Comparison of ENCODE assay signal across 8 mouse cellular contexts in the genomic region with DNA sequence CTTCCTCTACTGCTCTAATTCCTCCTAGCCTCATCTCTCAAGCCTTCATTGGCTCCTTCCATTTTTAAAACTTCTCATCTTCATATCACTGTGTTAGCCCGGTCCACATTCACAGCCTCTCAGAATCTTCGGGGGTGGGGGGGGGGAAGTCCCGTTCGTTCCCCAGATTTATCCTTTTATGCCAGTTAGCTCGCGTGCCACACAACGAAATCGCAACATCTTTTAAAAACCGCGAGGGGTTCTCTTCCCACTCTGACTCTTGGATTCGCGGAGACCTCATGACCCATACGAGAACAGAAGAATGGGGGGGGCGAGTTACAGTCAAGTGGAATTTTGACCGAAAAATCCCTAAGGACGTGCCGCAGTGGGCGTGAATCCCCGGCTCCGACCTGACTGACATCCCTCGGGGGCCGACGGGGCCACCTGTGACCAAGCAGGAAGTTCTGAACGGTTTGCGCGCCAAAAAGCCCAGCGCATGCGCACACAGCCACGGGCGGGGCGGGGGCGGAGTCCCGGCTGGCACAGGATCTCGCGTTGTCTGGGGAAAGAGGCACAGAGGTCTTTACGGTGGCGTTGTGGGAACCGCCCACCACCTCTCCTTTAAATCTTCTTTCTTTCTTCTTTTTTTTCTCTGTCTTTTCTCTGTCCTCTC. TPM values are rescaled to one million over a fixed set of nuclear protein-coding genes. Genes with fewer than 3 reads are reported as not detected.
DNase-seq lines count a peak whose midpoint lies in the region; ATAC-seq lines count a peak whose summit lies in the region.

No protein-coding gene starts in this region.

- ATAC-seq in hindbrain, embryonic 14.5 days (ENCODE audit: low FRiP score), result peak; percentile 94

- H3K9ac ChIP-seq in hindbrain, embryonic 14.5 days, result peak overlapping the region; percentile 78

- DNase-seq in T-cell, adult 2 months (ENCODE audit: low spot score), result peak; percentile 97
- peak; percentile 98 for DNase-seq in cerebellum, postnatal 25 days
- peak; percentile 94 to 95 for DNase-seq in frontal cortex, postnatal 25 days (ENCODE audit: low spot score in 2 of 2)
- DNase-seq in hindbrain, embryonic 14.5 days (ENCODE audit: low spot score), result peak; percentile 95
- peak; percentile 93 for DNase-seq in layer of hippocampus, postnatal 36 days
- peak; percentile 96 for DNase-seq in lung, postnatal 25 days (ENCODE audit: low spot score)
- DNase-seq in retina, adult 2 months (ENCODE audit: low read depth, low spot score), result peak; percentile 79
- peak; percentile 99 for DNase-seq in thymus, postnatal 25 days

- H3K36me3 ChIP-seq in hindbrain, embryonic 14.5 days (replicated peaks; ENCODE audit: control insufficient read depth, insufficient read depth), result no peaks in the 10 kb centered on the region

- peak overlapping the region; percentile 56 for H3K4me3 ChIP-seq in hindbrain, embryonic 14.5 days (replicated peaks; ENCODE audit: low read length)

- peak overlapping the region; percentile 69 for H3K4me2 ChIP-seq in hindbrain, embryonic 14.5 days (replicated peaks)

- H3K4me1 ChIP-seq in hindbrain, embryonic 14.5 days (replicated peaks; ENCODE audit: control insufficient read depth, insufficient read depth, low read length), result peaks cover 12% of the 10 kb centered on the region

- peak overlapping the region; percentile 99 for H3K27ac ChIP-seq in hindbrain, embryonic 14.5 days

- no peaks in the 10 kb centered on the region for H3K27me3 ChIP-seq in hindbrain, embryonic 14.5 days (ENCODE audit: control insufficient read depth, insufficient read depth, low read length)

- under 1% methylated on average over 38 of the region's 38 CpGs for WGBS in hindbrain, embryonic 14.5 days

- no peaks in the 10 kb centered on the region for H3K9me3 ChIP-seq in hindbrain, embryonic 14.5 days (ENCODE audit: control insufficient read depth, low read length)

RNA-seq across cellular contexts. Expression of a gene that starts 0.8 kb away (rescaled TPM):
- 34.0 and 37.1 TPM in 2 replicates for polyA plus RNA-seq in hindbrain, embryonic 14.5 days (2014; fragmentation: Nextera tagmentation; extraction: Ambion mirVana)
- 10 to 100 TPM; 28.1 to 29.3 TPM for total RNA-seq in layer of hippocampus, postnatal 36 days (2021)

RNA-seq across cellular contexts. Expression of a gene that starts 22.6 kb away (rescaled TPM):
- 18.5 and 19.0 TPM in 2 replicates for polyA plus RNA-seq in hindbrain, embryonic 14.5 days (2014; fragmentation: Nextera tagmentation; extraction: Ambion mirVana)
- 10 to 100 TPM; 51.0 to 52.6 TPM for total RNA-seq in layer of hippocampus, postnatal 36 days (2021)

Comparison
In these comparisons a context has a peak if more than half of its experiments do, and no peak if none do; other contexts are left out.
1. Peak in every context shown above with its lines: DNase-seq, ATAC-seq, H3K4me3 ChIP-seq and H3K27ac ChIP-seq.